Mouse (Mus musculus): ENCODE data around the gene Oxct1.

Oxct1 gene

DNA sequence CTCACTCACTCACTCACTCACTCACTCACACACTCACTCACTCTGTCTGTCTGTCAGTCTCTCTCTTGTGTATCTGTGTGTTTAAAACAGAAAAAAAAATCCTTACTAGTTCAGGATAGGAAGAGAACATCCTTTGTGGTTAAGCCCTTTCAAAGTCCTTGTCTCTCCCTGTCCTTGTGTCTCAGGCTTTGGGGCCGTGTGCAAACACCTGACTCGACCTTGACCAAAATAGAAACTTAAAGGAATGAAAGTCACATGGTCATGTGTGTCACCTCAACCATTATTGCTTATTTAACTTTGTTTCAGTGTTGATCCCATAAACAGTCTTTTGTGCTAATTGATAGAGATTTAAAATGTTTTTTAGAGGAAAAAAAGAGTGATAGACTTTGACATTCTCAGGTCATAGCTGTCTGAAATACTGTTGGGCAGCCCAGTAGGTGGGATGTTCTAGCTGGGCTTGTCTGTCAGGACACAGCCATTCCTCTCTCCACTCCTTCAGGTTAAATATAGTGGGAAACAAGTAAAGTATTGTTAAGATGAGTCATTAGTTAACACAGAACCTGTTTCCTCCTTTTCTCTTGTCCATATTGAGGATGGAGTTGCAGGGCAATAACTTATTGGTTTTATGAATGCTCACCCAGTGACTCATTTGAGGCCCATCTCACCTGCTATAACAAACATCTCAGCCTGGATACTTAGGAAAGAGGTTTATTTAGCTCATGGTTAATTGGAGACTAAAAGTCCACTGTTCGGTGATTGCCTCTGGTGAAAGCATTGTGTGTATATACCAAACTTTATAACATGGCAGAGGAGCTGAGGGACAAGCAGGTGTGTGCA lies 7.2 kb downstream of the Oxct1 start:
- no peak for DNase-seq

DNA sequence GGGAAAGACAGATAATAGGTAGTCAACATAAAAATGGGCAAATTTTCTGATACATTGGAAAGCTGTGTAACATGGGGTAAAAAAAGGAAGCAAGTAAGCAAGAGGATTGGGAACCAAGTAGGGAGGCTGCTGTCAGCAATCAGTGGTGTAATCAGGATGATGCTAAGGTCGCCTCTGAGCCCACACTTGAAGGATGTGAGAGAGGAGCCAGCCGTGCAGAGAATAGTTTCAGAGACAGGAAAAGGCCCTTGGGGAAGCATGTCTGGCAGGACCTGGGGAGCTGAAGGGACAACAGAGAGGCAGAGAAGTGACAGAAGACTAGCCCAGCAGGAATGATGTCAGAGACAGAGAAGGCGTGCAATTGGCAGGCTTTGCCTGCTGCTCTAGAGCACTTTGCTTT lies 16.2 kb downstream of the Oxct1 start:
- no peak for DNase-seq

DNA sequence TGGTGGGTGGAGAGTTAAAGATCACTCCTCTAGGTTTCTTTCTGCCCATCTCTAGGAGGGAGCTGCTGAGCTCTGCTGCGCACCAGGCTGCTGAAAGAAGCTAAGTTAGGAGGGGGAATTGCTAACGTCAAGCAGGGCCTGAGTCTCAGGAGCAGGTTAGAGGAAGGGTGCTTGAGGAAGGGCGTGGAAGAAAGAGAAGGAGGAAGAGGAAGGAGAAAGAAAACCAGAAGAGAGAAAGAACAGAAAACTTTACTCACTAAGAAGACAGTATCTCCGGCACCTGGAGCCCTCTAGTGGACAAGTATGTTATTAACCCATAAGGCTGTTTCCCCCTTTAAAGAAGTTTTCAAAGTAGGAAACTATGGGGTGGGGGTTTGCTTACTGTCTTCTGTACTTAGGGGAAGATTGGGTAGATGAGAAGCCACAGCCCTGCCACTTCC lies 16.9 kb downstream of the Oxct1 start:
- peak; percentile 39 for DNase-seq

DNA sequence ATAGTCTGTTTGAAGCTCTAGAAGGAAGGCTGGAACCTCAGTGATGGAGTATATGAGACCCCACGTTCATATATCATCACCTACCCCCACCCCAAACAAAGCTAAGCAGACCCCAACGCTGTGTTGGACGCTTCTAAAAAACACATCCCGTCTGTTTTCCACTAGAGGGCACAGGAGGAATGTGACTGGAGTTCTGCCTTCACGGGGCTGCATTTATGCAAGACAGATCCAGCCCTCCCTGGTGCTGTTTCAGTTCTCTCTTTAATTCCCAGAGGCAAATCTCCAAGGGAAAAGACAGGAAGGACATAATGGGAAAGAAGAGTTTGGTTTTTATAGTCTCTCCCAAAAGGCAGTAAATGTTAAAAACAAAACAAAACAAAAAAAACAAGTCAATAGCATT lies 30.4 kb downstream of the Oxct1 start:
- DNase-seq = peak; percentile 21

DNA sequence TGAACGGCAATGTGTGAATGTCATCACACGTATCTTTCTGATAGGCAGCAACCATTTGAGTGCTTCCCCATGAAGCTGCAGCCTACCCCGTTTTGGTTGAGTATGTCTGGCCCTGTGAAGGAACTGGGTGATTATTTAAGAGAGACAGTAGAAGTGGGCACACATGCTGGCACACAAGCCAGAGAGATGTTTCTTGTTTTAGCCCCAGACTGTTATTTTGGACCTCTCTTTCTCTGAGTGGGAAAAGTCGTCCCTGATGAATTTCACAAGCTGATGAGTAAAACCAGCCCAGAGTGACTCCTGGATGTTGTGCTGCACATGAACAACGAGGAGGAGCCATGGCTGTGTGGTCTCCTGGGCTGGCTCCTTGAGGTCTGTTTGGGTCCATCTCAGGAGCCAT lies 37.4 kb downstream of the Oxct1 start:
- no peak for DNase-seq

DNA sequence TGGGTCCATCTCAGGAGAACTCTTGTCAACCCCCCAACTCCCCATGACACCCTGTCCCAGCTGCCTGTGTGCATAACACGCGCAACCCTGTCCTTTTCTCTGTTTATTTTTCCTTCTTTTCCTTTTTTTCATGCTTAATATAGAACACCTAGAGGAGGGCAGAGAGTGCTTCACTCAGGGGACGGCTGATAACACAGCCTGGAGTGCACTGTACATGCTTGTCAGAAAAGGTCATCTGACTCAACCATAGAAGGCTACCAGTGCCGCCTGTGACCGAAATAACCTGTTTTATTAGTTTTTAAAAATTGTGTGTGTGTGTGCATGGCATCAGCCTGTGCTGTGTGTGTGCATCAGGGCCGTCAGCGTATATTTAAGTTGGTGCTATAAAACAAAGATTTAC lies 37.8 kb downstream of the Oxct1 start:
- DNase-seq = peak; percentile 5

DNA sequence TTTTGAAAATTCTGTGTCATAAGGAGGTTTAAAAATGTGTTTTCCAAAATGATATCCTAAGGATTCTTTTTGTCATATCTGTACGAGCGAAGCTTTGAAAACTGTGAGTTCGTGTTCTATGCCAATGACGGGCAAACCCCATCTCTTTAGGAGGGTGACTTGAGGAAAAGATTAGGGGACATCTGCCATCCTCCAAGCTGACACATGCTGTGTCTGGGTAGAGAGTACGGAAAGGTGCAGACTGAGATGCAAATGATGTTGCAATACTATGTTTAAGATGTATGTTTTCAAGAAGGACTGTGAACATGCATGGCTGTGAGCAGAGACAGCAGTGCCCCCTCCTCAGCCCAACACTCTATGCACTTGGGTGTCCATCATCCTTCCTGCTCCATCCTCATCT lies 38.5 kb downstream of the Oxct1 start:
- DNase-seq = no peak

DNA sequence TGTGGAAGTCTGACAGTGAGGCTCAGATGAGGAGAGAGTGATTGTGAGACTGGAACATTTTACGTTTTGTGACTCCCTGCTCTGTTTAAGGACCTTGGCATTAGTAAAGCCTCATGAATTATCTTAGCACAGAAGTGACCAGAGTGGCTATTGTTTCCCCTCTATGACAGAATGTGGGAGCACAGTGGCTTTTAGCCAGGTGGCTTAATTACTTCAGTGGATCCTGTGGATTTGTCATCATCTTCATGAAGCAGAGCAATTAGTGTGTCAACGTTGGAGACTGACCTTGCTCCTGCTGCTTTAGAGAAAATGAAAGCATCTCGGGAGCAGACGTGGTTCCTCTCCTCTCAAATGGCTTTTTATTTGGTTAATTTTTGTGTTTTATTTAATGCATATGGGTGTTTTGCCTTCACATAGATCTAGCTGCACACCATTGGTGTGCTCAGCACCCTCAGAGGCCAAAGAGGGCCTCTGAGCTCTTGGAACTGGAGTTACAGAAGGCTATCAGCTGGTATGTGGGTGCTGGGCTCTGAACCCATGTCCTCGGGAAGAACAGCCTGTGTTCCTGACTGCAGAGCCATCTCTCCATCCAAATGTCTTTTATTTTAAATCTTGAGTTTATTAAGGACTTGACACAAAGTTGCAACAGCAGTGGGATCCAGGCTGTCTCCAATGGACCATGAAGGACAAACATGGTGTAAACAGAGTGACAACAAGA lies 41.2 kb downstream of the Oxct1 start:
- DNase-seq = no peak

DNA sequence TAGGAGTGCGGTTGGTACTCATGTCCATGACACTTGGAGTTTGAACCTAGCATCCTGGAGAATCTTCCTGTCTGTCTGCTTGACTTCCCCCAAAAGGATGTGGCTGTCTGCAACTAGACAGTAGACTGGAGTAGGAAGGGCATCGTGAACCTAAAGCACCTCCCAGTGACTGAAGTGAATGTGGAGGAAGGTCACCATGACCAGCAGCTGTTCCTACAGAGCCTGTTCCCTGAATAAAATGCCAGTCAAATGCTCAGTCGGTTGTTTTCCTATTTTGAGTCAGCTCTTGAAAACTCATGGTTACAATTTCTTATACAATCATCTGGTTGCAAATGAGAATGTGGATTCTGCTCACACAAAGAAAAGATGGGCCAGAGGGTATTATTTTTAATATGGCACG lies 51.8 kb downstream of the Oxct1 start:
- DNase-seq = no peak

DNA sequence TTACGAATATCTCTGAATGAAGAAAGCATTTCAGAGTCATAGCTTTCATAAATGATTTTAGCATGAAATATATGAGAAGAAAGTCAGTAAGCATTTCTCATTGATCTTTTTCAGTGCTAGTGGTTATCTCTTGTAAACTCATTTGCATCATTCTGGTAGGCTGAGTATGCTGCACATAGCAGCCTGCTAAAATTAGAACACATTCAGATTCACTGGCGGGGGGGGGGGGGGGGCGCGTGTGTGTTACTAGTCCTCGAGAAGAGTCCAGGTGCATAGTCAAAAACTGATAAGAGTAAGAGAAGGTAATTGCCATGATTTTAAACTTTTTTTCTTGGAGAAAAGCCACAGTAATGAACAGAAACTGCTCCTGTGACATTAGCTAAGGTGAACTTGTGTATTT lies 52.6 kb downstream of the Oxct1 start:
- no peak for DNase-seq

DNA sequence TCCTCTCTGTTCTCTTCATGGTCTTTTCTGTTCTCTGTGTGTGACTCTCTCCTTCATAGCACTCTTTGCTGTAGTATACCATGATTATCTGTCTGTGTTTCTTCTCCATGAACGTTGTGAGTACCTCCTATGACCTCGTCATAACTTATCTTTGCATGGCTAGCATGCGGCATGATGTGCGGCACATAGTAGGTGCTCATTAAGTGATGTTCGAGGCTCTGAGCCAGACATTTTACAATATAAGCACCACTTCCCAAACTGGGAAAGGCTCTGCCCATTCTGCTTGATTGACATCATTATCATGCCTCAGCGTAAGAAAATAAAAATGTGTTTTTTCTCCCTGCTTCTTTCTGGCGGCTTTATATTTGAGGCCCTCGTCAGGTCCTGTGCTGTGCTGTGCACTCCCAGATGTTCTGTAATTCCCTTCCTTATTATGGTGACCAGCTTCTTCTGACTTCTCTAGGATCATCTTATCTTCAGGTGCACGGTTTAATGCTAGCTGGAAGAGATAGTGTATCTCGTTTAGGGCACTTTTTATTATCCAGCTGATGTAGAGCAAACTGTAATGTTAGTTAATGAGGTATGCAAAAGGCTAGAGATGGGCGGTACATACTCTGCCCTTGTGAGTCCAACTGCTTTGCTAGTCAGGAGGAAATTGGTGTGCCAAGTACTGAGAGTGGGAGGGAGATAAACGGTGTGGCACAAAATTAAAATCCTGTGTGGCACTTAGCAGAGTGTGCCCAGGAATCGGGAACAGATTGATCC lies 53.4 kb downstream of the Oxct1 start:
- DNase-seq = no peak

DNA sequence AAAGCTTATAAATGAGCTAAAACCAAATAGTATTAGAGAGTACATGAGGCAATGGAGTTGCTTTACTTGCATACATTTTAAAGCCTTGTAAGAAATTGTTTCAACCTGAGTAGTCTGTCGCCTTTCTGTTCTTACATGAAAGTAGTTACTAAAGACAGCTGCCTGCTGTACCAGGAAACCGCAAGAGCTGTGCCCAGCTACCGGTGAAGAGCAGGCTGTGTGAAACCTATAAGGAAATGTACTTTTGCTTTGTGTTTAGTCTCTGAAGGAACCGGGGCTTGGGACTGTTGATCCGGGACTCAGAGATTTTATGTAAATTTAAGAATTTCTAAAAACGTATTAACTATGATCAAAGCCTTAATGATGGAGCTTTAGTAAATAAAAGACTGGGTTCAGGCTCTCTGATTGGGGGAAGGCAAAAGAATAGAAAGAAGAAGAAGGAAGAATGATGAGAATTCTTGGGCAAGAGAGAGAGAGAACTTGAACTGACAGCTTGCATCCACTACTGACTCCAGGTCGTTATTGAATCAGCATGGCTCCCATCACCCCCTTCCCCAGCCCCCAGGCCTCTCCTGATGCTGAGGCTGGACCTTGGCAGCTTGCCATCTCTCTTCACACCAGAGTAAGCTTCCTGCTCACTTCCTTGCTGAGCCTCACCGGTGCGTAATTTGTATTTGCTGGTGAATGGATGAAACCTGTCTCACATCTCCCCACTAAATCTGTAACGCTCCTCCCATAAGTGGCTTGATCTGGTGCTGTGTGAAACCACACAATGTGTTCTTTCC lies 59.6 kb downstream of the Oxct1 start:
- DNase-seq = no peak

DNA sequence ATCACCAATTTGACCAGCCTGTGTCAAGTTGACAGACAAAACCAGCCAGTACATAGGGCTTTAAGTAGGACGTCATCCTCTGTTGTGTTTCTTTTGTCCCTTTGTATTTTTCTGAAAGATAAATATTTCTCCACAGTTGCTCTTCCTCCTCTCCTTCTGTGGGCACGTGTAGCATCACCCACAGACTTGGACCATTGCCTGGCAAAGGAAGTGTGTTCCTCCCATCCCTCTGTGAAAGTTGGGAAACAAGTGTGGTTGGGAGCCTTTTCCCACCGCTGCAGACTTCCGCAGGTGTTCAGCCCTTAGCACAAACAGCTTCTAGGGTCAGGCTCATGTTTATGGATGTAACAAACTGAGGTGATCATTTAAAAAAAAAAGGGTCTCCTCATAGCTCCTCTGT lies 61.3 kb downstream of the Oxct1 start:
- DNase-seq = no peak

DNA sequence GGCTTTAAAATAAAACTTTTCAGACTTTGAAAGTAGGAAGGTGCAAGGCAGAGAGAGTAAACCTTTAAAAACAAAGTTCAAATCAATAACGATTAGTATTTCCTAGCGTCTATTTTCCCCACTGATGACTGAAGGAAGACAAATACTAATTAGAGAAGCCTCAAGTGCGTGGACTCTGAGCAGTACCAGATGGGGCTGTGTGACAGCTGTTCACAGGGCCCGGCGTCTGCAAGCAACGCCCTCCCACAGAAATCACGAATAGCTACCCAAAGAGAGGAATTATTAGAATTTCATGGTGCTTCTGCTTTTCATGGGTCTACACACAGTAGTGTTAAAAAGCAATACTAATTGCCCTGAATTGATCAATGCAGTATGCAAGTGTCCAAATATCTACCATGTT lies 61.7 kb downstream of the Oxct1 start:
- no peak for DNase-seq

DNA sequence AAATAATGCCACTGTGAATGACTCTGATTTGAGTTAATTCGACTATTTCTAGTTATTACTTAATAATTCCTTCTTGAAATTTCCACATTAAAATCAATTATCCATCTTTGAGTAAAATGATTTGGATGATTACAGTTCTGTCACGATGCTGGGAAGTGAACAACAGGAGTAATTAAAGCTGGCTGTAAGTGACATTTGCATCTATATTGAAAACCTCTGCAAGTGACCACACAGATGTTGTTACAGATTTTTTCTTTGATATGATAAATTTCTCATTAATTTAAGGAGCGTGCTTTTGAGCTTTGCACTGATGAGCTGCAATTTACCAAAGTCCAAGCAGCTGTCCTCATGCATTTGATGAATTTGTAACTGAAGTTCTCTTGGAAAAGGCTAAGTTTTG lies 64.4 kb downstream of the Oxct1 start:
- DNase-seq = no peak

DNA sequence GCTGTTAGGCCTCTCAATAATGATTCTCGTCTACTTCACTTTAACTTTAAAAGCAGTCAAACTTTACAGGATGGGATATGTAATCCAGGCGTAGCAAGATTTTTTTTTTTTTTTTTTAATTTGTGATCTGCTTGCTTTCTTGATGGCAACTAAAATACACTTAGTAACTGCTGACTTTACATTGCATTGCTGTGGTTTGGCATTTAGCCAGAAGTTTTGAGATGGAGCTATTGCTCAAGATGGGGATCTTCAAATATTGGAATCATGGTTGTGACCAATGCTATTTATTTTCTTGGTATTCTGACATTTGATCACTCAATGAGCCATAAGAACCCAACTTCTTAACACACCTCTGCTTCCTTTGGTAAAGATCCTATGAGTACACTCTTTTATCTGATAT lies 66.4 kb downstream of the Oxct1 start:
- DNase-seq = no peak

DNA sequence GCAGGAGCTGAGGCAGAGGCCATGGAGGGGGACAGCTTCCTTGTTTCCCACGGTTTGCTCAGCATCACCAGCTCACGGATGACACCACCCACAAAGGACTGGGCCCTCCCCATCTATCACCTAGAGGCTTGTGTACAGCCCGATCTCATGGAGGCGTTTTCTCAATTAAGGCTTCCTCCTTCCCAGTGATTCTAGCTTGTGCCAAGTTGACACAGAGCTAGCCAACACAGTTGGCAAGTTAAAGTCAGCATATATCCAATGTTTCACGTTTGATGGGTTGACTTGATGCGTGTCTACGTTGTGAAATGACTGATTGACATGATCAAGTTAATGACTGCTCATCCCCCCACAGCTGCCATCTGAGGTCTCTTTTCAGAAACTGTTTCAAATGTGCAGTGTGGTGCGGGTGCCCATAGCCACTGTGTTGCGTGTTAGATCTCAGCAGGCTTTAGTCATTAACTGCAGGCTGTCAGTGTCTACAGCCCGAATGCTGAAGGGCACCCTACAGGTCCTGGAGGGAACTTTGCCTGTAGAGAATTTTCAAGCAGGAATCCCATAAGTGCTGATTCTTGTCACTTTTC lies 74.2 kb downstream of the Oxct1 start:
- no peak for DNase-seq

DNA sequence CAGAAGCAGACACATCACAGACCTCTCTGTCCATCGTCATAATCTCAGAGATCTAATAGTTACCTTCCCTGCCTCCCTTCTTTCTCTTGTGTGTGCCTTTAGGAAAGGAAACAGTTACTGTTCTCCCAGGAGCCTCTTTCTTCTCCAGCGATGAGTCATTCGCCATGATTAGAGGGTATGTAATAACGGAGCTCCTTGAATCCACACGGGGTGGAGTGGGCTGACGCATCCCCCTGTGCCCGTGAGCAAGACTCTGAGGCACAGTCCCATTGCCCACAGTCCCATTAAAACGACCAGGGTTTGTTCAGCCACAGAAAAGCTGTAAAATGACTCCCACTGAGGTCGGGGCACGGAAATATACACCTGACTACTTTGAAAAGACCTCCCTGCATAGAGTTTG lies 74.8 kb downstream of the Oxct1 start:
- no peak for DNase-seq

DNA sequence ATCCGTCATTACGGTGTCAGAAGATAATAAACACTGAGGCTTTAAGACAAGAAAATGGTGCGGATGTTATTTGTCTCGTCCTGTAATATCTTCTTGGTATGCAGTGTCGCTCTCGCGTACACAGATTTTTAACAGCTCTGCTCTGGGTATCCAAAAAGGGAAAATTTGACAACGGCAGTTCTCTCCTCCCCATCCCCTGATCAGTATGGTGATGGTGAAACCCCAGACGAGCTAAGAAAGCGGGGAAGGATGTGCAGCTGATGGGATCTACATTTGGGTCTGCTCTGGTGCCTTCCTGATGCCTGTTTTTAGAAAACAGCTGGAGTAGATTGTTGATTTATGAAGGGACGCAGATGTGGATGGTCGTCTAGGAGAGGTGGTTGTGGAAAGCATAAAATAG lies 78.1 kb downstream of the Oxct1 start:
- DNase-seq = no peak

DNA sequence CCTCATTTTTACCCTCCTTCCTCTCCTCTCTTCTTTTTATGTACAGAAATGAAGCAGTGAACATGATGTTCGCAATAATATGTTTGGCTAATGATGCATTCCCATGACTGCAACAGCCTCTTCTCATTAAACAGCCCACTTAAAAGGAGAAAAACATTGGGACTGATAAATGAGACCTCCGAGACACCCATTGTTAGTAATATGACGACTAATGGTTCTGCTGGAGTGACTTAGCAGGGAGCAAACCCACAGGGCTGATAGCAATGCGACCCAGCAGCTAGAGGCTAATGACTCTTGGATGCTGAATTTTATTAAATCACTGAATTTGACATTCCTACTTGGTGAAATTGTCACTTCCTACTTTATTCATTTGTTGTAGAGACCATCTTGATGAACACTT lies 79.3 kb downstream of the Oxct1 start:
- DNase-seq = no peak

DNA sequence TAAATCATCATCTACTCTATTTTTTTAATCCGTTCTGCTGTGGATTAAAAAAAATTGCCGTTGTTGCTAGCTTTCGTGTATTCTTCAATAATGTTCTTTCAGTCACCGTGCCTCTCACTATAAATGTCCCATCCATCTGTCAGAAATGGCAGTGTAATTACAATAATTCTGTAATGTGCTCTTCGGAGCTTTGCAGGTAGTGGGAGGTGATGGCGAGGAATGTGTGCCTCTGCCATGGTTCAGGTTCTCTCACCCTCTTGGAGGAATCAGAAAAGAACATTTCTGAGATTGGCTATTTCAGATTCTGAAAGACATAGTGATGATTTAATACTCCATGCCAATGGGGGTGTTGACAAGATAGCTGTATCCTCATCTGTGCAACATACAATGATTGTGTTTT lies 93.8 kb downstream of the Oxct1 start:
- DNase-seq = no peak

DNA sequence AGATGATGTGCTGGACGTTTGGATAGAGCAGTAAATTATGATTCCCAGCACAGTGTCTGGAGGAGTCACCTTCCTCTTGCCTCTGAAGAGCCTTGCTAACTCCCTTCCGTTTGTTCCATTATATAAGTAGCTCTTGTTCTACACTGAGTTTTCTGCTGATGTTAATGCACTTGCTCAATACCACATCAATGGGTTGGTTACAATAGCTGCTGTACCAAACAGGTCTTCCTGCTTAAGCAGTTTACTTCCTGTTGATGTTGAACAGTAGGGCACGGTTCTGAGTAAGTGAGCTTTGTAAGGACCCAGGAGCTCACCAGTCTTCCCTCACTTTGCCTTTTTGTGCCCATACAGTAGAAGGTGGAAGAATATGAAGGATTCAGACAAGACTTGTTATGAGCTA lies 98.5 kb downstream of the Oxct1 start:
- no peak for DNase-seq

DNA sequence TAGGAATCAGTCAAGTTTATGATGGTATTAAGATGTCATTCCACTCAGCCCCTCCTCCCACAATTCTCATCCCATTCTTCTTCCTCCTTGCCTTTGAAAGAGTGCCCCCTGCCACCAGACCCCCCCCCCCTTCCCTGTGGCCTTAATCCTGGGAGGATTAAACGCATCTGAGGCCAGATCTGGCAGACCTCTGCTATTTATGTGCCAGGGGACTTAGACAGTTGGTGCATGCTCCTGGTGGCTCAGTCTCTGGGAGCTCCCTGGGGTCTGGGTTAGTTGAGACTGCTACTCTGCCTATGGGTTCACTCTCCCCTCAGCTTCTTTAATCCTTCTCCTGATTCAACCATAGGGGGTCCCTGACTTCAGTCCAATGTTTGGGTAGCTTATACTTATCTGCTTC lies 112.3 kb downstream of the Oxct1 start:
- DNase-seq = no peak

Measured in lung, postnatal 14 days (tissue).